Mouse (Mus musculus): ENCODE results near the gene Ugt3a1.
"Not testable (repeated sequence)": the region's sequence is repeated elsewhere in the genome, so short reads cannot be mapped to it uniquely, and the experiment has no call there.

The Ugt3a1 gene

DNA sequence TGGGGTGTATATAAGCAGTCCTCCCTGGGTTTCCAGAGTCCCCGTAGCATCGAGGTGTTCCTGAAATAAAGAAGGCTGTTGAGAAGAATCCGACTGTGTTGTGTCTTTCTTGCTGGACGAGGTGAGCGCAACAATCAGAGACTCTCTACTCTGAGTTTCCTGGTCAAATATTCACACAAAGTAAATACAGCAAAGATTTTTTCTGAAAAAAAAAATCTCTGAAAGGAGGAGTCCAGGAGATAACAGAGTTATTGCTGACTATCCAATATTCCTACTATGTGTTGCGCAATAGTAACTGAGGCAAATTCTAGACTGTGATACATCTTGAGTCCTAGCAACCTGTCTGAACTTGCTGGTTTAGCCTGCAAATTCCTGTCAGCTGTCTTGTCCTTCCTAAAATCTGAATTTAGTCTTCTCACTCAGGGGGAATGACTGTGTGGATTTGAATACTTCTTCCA lies at the start of gene Ugt3a1:
Gene Ugt3a1 (plus strand): TSS at position 51 of the 458 bp plus-strand sequence.
- no peak for DNase-seq

- not testable (repeated sequence) for DNase-seq
Measured at GRCm38 (mm10) chr15:9230917-9231316, 45.8 kb upstream of the Ugt3a1 start.

DNA sequence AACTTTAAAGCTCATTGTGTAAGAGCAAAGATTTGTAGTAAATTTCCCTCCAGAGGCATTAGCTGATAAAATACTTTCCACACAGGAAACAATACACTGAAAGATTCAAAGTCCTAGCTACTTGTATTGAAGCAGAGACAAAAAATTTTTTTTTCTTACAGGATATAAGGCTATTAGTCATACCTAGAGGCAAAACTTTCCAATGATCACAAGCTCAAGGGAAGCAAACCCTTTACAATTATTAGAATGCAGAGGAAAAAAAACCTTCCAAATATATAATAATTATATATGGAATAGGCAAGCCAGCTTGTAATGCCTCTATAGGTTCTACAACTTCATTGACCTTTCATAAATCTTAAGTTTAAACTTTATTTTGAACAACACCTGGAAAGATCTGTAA lies 30.3 kb upstream of the Ugt3a1 start:
- DNase-seq = no peak

DNA sequence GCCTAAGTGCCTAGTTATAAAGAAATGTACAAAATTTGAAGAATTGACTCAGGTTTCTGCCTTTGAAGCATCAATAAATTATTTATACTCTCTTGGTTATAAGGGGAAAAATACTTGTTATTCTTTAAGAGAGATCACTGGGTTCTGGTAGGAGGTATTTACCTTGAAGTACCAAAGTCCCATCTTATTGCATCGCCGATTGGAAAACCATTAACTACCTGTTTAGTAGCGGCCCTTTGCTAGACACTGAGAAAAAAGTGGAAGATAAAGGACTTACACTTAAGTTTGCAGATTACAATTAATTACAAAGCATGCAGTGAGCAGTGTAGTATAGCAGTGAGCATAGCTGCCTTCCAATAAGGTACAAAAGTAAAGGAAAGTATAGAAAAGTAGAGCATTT lies 23.8 kb upstream of the Ugt3a1 start:
- DNase-seq = no peak

- no peak for DNase-seq
Measured at GRCm38 (mm10) chr15:9260621-9261020, 16.1 kb upstream of the Ugt3a1 start.

- no peak for DNase-seq
Measured at GRCm38 (mm10) chr15:9271876-9272275, 4.8 kb upstream of the Ugt3a1 start.

DNA sequence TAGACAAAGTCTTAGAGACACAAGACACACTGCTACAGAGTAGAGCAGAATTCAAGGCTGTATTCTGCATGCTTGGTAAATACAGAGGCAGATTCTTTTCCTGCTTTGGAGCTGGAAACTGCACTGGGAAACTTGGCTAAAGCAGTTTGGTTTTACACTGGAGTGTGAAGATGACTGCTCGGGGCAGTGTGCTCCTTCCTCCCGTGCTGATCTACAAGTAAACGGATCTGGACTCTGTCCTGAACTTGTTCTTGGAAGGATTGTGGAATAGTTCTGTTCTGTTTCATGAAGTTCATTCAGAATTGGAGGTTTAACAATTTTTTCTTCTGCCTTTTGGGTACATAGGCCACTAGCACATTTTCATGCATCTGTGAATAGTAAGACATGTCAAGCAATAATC lies 2.3 kb downstream of the Ugt3a1 start:
- DNase-seq = no peak

GRCm38 (mm10) chr15:9279596-9279995 lies 2.9 kb downstream of the Ugt3a1 start:
- no peak for DNase-seq

- no peak for DNase-seq
Measured at GRCm38 (mm10) chr15:9283165-9283564, 6.5 kb downstream of the Ugt3a1 start.

DNA sequence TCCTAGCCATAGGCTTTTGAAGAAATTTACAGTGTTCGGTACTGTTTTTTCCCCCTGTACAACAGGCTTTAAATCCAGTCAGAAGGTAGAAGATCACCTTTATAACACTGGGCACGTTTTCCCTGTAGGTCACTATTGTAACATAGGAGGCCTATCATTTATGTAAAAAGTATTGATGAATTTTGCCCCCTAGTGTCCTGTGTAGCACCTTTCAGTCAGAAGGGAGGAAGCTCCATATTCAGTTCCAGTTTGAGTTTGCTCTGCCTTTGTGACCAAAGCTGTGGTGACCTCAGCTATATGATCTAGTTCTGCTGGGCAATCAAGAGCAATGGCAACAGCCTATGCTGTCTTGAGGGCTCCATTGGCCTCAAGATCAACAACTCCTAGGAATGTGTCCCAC lies 13.0 kb downstream of the Ugt3a1 start:
- no peak for DNase-seq

DNA sequence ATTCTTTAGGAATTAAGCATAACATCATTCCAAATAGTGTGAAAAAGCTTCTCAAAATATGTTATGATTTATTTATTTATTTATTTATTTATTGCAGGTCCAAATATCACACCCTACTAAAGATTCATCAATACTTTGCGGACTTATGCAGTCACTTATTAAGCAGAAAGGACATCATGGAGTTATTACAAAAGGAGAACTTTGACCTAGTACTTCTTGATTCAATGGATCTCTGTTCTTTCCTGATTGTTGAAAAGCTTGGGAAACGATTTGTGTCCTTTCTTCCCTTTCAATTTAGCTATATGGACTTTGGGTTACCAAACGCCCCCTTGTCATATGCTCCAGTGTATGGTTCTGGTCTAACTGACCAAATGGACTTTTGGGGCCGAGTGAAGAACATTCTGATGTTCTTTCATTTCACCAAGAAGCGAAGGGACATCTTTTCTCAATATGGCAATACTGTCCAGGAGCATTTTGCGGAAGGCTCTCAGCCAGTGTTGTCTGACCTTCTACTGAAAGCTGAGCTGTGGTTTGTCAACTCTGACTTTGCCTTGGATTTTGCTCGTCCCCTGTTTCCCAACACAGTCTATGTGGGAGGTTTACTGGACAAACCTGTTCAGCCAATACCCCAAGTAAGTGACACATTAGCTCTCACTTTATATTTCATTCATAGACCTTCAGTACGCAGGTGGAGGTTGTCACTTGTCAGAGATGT lies 29.4 kb downstream of the Ugt3a1 start:
- no peak for DNase-seq

DNA sequence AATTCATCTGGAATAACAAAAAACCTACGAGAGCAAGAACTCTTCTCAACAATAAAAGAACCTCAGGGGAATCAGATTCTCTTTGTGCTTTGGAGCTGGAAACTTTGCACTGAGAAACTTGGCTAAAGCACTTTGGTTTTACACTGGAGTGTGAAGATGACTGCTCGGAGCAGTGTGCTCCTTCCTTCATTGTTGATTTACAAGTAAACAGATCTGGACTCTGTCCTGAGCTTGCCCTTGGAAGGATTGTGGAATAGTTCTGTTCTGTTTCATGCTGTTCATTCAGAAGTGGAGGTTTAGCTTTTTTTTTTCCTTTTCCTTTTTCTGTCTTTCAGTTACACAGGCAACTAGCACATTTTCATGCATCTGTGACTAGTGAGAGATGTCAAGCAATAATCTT lies 57.9 kb downstream of the Ugt3a1 start:
- no peak for DNase-seq

DNA sequence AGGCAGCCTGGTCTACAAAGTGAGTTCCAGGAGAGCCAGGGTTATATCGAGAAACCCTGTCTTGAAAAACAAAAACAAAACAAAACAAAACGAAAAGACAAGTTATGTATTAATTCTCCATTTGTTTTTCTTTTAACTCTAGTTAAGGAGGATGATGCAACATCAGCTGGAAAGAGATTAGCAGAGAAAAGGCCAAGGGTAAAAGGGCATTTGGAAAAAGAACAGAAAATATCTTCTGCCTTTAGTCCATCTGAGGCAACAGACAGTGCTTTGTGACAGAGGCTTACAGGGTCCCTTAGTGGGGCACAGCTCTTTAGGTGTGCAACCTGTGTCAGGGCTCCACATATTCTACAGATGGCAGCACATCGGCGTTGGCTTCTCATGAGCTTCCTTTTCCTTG lies 58.7 kb downstream of the Ugt3a1 start, which contains the start of gene Ugt3a2:
Gene Ugt3a2 (plus strand): TSS at position 210 of the 400 bp plus-strand sequence.
- DNase-seq = no peak

GRCm38 (mm10) chr15:9336616-9337015 lies 59.9 kb downstream of the Ugt3a1 start:
- DNase-seq = no peak

GRCm38 (mm10) chr15:9337021-9337420 lies 60.3 kb downstream of the Ugt3a1 start:
- DNase-seq = no peak

DNA sequence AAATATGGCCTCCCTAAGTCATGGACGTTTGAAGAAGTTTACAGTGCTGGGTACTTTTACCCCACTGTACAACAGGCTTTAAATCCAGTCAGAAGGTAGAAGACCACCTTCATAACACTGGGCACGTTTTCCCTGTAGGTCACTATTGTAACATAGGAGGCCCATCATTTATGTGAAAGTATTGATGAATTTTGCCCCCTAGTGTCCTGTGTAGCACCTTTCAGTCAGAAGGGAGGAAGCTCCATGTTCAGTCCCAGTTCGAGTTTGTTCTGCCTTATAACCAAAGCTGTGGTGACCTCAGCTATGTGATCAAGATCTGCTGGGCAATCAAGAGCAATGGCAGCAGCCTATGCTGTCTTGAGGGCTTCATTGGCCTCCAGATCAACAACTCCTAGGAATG lies 72.1 kb downstream of the Ugt3a1 start:
- DNase-seq = no peak

- DNase-seq = peak; percentile 13
Measured at GRCm38 (mm10) chr15:9362801-9363200, 86.1 kb downstream of the Ugt3a1 start.
